Mouse (Mus musculus): Measurements from ENCODE around the gene Bbx.

Gene Bbx

DNA sequence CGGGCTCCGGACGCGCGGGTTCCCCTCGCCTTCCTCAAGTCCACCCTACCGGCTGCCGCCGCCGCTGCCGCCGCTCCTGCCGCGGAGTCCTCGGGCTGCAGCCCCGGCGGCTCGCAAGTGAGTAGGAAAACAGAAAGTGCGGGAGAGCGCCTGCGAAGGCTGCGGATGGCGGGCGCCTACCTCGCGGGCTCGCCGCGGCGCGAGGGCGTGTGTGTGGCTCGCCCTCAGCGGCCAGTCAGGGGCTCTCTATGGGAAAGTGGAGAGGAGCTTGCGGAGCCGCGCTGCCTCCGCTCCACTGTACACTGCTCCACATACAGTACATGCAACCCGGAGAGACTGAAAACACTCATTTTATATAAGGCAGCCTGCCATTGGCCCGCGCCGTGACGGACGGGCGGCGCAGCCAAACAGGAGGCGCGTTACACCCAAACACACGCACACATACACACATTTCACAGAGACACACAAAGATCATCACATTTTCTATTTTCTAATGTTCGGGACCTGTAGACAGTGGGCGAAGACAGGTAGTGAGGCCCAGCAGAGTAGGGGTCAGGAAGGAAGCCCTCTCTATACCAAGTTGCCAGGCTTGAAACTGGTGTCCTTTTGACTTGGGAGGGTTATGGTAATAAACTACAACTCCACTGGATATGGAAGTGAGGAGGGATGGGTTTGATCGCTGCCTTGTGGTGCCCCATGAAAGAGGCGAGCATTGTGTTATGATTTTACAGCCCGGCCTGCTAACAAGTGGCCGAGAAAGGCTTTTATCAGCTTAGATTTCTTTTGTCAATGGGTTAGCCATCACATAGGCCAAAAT, at the start of gene Bbx:
Gene Bbx (minus strand): TSS at position 329 of the 817 bp plus-strand sequence.
- DNase-seq (ENCODE audit: low spot score) = peak; percentile 94

GRCm38 (mm10) chr16:50481892-50482291, 49.7 kb upstream of the Bbx start:
- no peak for DNase-seq (ENCODE audit: low spot score)

DNA sequence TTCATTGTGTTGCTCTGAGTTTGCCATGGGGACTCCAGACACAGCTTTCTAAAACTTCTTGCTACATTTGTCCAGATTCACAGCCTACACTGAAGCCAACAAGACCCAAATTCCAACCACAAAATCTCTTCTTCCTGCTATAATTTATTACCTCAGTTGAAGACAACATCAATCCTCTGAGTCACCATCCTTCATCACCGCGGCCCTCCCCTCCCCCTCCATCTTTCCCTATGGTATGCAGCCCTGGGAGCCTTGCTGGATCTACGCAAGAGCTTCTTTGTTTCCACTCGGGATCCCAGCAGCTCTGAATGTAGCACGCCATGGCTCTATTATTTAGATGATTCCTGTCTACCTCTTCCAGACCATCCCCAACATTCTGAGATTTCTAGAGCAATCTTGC, 49.2 kb upstream of the Bbx start:
- no peak for DNase-seq (ENCODE audit: low spot score)

GRCm38 (mm10) chr16:50478695-50479094, 46.5 kb upstream of the Bbx start:
- no peak for DNase-seq (ENCODE audit: low spot score)

GRCm38 (mm10) chr16:50477628-50478027, 45.4 kb upstream of the Bbx start:
- no peak for DNase-seq (ENCODE audit: low spot score)

DNA sequence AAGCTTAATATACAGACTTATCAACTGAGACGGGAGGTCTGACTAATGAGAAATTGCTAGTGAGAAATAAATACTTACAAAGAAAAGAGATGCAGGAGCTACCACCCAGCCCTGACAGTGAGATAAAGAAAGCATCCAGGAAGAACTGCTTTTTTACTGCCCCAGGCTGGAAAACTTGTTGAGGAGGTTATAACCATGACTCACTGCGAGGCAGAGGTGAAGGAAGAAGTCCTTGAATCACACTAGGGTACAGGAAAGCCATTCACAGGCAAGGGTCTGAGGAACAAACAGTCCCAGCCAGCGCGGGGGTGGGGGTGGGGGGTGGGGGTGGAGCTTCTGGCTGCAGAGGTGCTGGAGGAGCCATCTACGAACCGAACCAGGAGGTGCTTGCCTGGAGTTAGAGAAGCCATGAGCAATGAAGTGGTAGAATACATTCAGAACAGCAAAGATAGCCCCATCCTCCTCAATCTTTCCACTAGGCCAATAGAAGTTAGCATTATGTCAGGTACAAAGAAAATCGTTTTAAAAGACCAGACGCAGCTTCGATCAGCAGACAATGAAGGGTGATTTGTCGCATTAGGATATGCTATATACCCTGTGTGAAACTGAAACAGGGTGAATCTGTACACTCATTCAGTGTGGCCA, 30.2 kb upstream of the Bbx start:
- DNase-seq (ENCODE audit: low spot score) = no peak

DNA sequence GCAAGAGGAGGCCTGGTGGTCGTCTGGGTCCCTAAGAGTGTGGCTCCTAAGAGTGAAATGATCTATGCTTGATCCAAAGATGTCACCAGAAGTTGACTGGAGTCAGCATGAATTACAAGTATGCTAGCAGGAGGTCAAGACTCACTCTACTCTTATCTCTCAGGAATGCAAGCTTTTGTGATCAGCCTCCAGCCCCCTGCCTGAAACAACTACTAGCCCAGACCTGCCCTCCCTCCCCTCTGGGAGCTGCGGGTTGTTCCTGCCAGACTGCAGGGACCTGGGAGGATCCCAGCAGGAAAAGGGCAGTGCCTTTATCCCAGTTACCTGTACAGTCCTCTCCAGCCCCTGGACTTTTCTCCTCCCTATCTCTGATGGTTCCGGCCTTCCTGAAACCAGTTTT, 27.0 kb upstream of the Bbx start:
- DNase-seq (ENCODE audit: low spot score) = no peak

GRCm38 (mm10) chr16:50456053-50456452, 23.9 kb upstream of the Bbx start:
- DNase-seq (ENCODE audit: low spot score) = no peak

DNA sequence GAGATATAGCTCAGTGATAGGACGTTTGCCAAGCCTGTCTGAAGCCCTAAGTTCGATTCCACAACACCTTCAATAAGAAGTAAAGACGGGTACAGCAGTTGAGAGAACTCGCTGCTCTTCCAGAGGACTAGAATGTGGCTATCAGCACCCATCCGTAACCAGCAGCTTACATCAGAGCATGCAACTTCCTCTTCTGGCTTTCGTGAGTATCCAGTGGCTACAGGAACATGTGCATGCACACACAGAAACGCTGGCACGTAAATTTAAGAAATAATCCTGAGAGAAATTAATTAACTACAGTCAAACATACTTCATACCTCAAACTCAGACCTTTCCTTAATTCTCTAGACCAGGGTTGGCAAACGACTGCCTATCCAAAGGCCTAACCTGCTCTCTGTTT, 16.9 kb upstream of the Bbx start:
- DNase-seq (ENCODE audit: low spot score) = no peak

GRCm38 (mm10) chr16:50445014-50445413, 12.8 kb upstream of the Bbx start:
- no peak for DNase-seq (ENCODE audit: low spot score)

DNA sequence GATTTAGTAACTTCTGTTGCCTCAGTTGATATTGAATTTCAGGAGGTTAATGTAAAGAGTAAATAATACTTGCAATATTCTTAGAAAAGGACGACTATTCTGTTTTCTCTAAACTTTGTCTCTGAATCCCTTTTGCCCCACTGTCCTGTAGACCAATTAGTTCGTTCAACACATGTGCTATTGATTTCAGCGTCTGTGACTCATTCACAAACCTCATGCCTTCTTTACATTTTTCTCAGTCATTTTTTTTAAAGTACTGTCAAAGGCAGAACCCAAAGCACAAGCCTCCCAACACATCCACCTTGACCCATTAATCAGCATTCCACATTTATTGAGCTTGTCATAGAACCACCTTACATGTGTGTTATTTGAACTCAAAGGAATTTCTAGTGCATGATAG, 6.6 kb upstream of the Bbx start:
- DNase-seq (ENCODE audit: low spot score) = no peak

DNA sequence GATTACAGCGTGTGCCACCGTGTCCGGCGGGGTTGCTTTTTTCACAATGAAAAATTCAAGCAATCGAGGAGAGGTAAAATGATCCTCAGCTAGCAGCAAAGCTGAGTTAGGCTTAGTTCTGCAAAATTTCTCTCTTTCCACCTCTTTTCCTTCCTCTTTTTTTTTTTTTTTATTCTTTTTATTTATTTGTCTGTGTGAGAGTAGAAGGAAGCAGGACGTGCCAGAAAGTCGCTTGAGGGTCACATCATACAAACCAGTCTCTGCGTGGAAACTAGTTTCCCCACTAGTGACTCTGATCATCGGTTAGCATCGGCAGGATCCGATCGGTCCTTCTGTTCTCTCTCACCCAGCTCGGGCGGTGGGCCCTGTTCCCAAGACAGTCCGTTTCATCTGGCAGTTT, 5.6 kb upstream of the Bbx start:
- DNase-seq (ENCODE audit: low spot score) = no peak

GRCm38 (mm10) chr16:50437331-50437730, 5.1 kb upstream of the Bbx start:
- DNase-seq (ENCODE audit: low spot score) = no peak

DNA sequence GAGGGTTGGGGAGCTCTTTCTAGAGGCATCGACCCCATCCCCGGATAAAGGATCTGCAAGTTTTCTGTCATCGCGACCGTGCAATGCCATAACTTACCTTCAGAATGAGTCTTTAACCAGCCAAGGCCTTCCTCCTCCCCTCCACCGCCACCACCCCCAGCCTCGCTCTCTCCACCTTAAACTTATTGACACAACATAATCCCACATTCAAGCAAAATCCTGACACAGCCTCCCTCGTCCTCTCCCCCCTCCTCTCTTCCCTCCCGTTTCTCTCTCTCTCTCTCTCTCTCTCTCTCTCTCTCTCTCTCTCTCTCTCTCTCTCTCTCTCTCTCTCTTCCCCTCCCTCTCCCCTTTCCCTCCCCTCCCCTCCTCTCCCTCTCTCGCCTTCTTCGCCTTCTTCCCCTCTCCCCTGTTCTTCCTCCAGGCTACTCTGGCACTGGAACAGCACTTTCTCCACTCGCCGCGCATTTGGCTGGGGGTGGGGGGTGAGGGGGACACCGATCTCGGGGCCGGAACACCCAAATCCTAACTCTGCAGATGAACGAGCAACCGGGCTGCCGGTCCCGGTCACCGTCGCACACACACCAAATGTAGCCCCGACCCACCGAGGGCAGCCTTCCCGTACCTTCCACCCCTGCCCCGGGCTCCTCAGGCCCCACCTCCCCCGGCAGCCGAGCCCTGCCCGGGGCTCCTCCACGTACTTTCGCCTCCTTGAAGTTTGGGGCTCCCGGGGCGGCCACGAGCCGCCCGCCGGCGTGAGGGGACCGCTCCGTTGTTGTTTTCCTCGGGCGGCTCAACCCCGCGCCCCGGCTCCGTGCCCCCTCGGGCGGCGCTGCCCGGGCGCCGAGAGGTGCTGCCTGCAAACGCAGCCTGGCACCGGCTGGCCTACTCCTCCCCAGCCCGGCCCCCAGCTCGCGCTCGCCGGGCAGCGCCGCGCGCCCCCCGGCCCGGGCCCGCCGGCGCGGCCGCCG, 894 bp downstream of the Bbx start:
- peak; percentile 57 for DNase-seq (ENCODE audit: low spot score)

GRCm38 (mm10) chr16:50430515-50430877, 1.7 kb downstream of the Bbx start:
- DNase-seq (ENCODE audit: low spot score) = peak; percentile 23

GRCm38 (mm10) chr16:50429692-50430514, 2.3 kb downstream of the Bbx start:
- peak; percentile 44 for DNase-seq (ENCODE audit: low spot score)

GRCm38 (mm10) chr16:50428871-50429691, 3.1 kb downstream of the Bbx start:
- peak; percentile 9 for DNase-seq (ENCODE audit: low spot score)

GRCm38 (mm10) chr16:50420130-50420529, 12.1 kb downstream of the Bbx start:
- DNase-seq (ENCODE audit: low spot score) = peak; percentile 20

GRCm38 (mm10) chr16:50415406-50415805, 16.8 kb downstream of the Bbx start:
- no peak for DNase-seq (ENCODE audit: low spot score)

DNA sequence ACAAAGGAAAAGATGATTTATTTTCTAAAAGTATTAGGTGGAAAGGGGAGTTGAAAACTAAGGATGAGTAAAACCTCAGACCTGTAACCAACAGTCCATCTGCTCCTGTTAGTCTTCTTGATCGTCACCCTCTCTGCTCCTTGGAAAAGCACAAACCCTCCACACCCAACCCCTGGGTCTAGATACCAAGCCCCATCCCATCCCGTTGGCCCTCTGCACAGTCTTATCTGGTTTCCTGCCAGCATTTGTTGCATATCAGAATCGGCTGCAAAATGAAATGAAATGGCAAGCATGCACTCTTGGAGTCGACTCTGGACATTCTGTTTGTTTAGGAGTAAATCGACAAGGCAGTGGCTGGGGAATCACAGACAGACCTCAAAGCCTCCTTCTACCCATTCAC, 29.3 kb downstream of the Bbx start:
- no peak for DNase-seq (ENCODE audit: low spot score)

GRCm38 (mm10) chr16:50399775-50400174, 32.4 kb downstream of the Bbx start:
- no peak for DNase-seq (ENCODE audit: low spot score)

All from MN1 (cell line).